Mouse (Mus musculus) layer of hippocampus, postnatal 10 days (tissue): ENCODE results near the gene Rrbp1. TPM values are rescaled to one million over a fixed set of nuclear protein-coding genes. Genes with fewer than 3 reads are reported as not detected.

Source experiments
- DNase-seq, 2 experiments: peaks; one replicate each; pipeline ENCODE4 v3.0.0; 2021; ENCODE audit warnings: low spot score in 2 of 2
- total RNA-seq, 2 experiments: library from RNA; stranded (reverse); gene quantifications; 2 replicates each; pipeline ENCODE4 v1.2.3; 2021

Rrbp1 gene
- total RNA-seq, 2 experiments from 2014 or later, result 94.7 to 102 TPM

GRCm38 (mm10) chr2:144007211-144007610 lies 3.9 kb downstream of the Rrbp1 start:
- DNase-seq, result no peak

- DNase-seq, result no peak
These were observed 4.4 kb downstream of the Rrbp1 start for GRCm38 (mm10) chr2:144006686-144007085.

- DNase-seq, result no peak
These were observed 5.7 kb downstream of the Rrbp1 start for GRCm38 (mm10) chr2:144005166-144005955.

- peak in 1 of 2 experiments; percentile 36 for DNase-seq
These were observed 7.5 kb downstream of the Rrbp1 start for GRCm38 (mm10) chr2:144003544-144003943.

GRCm38 (mm10) chr2:144002229-144002984 lies 8.7 kb downstream of the Rrbp1 start:
- no peak for DNase-seq

- DNase-seq, result no peak
These were observed 18.1 kb downstream of the Rrbp1 start for GRCm38 (mm10) chr2:143992977-143993376.

GRCm38 (mm10) chr2:143991964-143992672 lies 18.9 kb downstream of the Rrbp1 start:
- DNase-seq, result no peak

GRCm38 (mm10) chr2:143990997-143991396 lies 20.1 kb downstream of the Rrbp1 start:
- peak; percentile 24 to 37 for DNase-seq

GRCm38 (mm10) chr2:143988016-143988415 lies 23.0 kb downstream of the Rrbp1 start:
- DNase-seq, result no peak

- no peak for DNase-seq
These were observed 23.6 kb downstream of the Rrbp1 start for GRCm38 (mm10) chr2:143987485-143987884.

- DNase-seq, result no peak
These were observed 27.6 kb downstream of the Rrbp1 start for GRCm38 (mm10) chr2:143983482-143983881.

- peak in 1 of 2 experiments; percentile 20 for DNase-seq
These were observed 28.2 kb downstream of the Rrbp1 start for GRCm38 (mm10) chr2:143982901-143983300.

GRCm38 (mm10) chr2:143982152-143982551 lies 28.9 kb downstream of the Rrbp1 start:
- no peak for DNase-seq

- peak; percentile 82 to 86 for DNase-seq
These were observed 30.2 kb downstream of the Rrbp1 start for GRCm38 (mm10) chr2:143980781-143981398.

- no peak for DNase-seq
These were observed 32.5 kb downstream of the Rrbp1 start for GRCm38 (mm10) chr2:143978444-143979147.

- DNase-seq, result no peak
These were observed 35.9 kb downstream of the Rrbp1 start for GRCm38 (mm10) chr2:143975146-143975649.

GRCm38 (mm10) chr2:143973161-143973560 lies 37.9 kb downstream of the Rrbp1 start:
- no peak for DNase-seq

- DNase-seq, result no peak
These were observed 39.2 kb downstream of the Rrbp1 start for GRCm38 (mm10) chr2:143971887-143972286.

GRCm38 (mm10) chr2:143970841-143971240 lies 40.2 kb downstream of the Rrbp1 start:
- no peak for DNase-seq

GRCm38 (mm10) chr2:143969260-143969659 lies 41.8 kb downstream of the Rrbp1 start:
- DNase-seq, result no peak
